Mouse (Mus musculus): ENCODE measurements at regions not wholly inside any gene's neighbourhood (a gene's known extent, or its start where the extent isn't known, plus 50 kb on each side); places are given as distances from the start of the nearest gene placed in this dataset.

DNA sequence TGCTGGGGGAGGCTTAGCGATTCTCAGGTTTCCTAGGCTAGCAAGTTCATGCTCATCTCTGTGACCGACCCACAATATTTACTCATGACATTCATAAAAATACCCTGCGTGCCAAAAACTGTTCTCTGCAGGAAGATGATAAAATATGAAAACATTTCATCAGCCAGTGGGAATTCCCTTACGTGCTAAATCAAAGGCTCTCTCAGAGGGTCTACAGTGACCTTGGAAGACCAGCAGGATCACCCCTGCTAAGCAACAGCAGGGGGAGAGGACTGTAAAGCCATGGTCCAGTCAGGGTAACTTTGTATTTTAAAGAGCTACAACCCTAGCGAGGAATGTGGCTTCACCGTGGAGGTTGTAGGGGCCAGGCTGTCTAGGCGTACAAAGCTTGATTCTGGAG, 120.6 kb downstream of the Cog6 start:
- WGBS (ENCODE audit: insufficient replicate concordance), result 77% methylated on average over 7 of the region's 7 CpGs
- Histone ChIP-seq H3K4me2 (ENCODE audit: low read depth) (no peak overlapping the region), H3K27me3 (ENCODE audit: control insufficient read depth, insufficient read depth, low read length) (no peaks in the 10 kb centered on the region), H3K36me3 (replicated peaks; ENCODE audit: control insufficient read depth, insufficient read depth, low read depth) (no peaks in the 10 kb centered on the region), H3K4me1 (replicated peaks; ENCODE audit: control insufficient read depth in 2 of 2, insufficient read depth in 2 of 2, low read length in 1 of 2) (no peaks in the 10 kb centered on the region), H3K9me3 (ENCODE audit: control insufficient read depth, low read length) (no peaks in the 10 kb centered on the region), H3K4me3 (ENCODE audit: insufficient read depth in 1 of 2, low read depth in 2 of 2, low read length in 2 of 2) (no peak overlapping the region), H3K27ac (no peak overlapping the region), H3K9ac (replicated peaks) (no peak overlapping the region)
- DNase-seq (ENCODE audit: low read depth in 3 of 3, low spot score in 3 of 3) (no peak), ATAC-seq (ENCODE audit: insufficient read depth) (no peak)
- TF ChIP-seq CTCF (IDR thresholded peaks at IDR 0.05; ENCODE audit: low read depth) (no peak), EP300 (IDR thresholded peaks at IDR 0.05; ENCODE audit: low read depth) (no peak)

DNA sequence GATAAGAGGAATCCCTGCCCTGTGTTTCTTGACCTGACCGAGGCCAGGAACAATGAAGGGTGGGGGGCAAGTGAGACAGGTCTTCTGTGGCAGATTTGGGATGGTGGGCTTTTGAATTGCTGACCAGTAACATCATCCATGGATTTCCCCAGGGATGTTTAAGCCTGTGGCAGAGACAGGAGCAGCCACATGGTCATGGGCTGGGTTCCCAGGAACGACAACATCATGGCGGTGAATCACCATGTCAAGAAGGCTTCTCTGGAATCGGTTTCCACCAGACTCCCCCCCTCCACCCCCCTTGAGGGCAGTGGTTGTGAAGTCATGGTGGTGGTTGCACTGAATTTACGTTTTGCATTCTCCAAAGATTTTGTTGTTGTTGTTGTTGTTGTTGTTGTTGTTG, 121.3 kb downstream of the Cog6 start:
- Histone ChIP-seq H3K4me1 (replicated peaks; ENCODE audit: control insufficient read depth in 2 of 2, insufficient read depth in 2 of 2, low read length in 1 of 2) (no peaks in the 10 kb centered on the region), H3K9me3 (ENCODE audit: control insufficient read depth, low read length) (no peaks in the 10 kb centered on the region), H3K9ac (replicated peaks) (no peak overlapping the region), H3K4me2 (ENCODE audit: low read depth) (no peak overlapping the region), H3K36me3 (replicated peaks; ENCODE audit: control insufficient read depth, insufficient read depth, low read depth) (no peaks in the 10 kb centered on the region), H3K27me3 (ENCODE audit: control insufficient read depth, insufficient read depth, low read length) (no peaks in the 10 kb centered on the region), H3K4me3 (ENCODE audit: insufficient read depth in 1 of 2, low read depth in 2 of 2, low read length in 2 of 2) (no peak overlapping the region), H3K27ac (no peak overlapping the region)
- 67% methylated on average over 5 of the region's 5 CpGs for WGBS (ENCODE audit: insufficient replicate concordance)
- no peak for TF ChIP-seq EP300 (IDR thresholded peaks at IDR 0.05; ENCODE audit: low read depth)
- no peak for TF ChIP-seq CTCF (IDR thresholded peaks at IDR 0.05; ENCODE audit: low read depth)
- DNase-seq (ENCODE audit: low read depth in 3 of 3, low spot score in 3 of 3), result no peak
- no peak for ATAC-seq (ENCODE audit: insufficient read depth)

DNA sequence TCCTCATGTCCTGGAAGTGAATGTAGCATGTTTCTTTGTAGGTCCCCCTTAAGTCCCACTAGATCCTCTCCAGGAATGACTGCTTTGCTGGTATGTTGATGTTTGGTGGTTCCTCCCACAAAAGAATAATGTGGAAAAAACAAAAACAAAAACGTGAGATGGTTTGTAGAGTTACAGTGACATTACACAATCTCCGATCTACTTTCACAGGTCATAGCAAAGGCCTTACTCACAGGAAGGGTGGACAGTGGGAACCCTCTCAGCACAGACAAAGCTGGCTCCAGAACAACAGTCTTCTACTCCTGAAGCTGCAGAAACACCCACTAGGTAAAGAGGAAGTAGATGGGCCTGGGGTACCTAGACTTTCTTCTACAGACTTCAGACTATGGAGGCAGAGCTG, 122.2 kb downstream of the Cog6 start:
- no peaks in the 10 kb centered on the region for H3K36me3 ChIP-seq (replicated peaks; ENCODE audit: control insufficient read depth, insufficient read depth, low read depth)
- DNase-seq (ENCODE audit: low read depth in 3 of 3, low spot score in 3 of 3) (no peak), ATAC-seq (ENCODE audit: insufficient read depth) (no peak)
- H3K4me3 ChIP-seq (ENCODE audit: insufficient read depth in 1 of 2, low read depth in 2 of 2, low read length in 2 of 2), result no peak overlapping the region
- WGBS (ENCODE audit: insufficient replicate concordance), result 45% methylated on average over 2 of the region's 2 CpGs
- H3K9me3 ChIP-seq (ENCODE audit: control insufficient read depth, low read length), result no peaks in the 10 kb centered on the region
- H3K27me3 ChIP-seq (ENCODE audit: control insufficient read depth, insufficient read depth, low read length), result no peaks in the 10 kb centered on the region
- TF ChIP-seq CTCF (IDR thresholded peaks at IDR 0.05; ENCODE audit: low read depth) (no peak), EP300 (IDR thresholded peaks at IDR 0.05; ENCODE audit: low read depth) (no peak)
- no peak overlapping the region for H3K9ac ChIP-seq (replicated peaks)
- no peak overlapping the region for H3K4me2 ChIP-seq (ENCODE audit: low read depth)
- H3K4me1 ChIP-seq (replicated peaks; ENCODE audit: control insufficient read depth in 2 of 2, insufficient read depth in 2 of 2, low read length in 1 of 2), result no peaks in the 10 kb centered on the region
- no peak overlapping the region for H3K27ac ChIP-seq

DNA sequence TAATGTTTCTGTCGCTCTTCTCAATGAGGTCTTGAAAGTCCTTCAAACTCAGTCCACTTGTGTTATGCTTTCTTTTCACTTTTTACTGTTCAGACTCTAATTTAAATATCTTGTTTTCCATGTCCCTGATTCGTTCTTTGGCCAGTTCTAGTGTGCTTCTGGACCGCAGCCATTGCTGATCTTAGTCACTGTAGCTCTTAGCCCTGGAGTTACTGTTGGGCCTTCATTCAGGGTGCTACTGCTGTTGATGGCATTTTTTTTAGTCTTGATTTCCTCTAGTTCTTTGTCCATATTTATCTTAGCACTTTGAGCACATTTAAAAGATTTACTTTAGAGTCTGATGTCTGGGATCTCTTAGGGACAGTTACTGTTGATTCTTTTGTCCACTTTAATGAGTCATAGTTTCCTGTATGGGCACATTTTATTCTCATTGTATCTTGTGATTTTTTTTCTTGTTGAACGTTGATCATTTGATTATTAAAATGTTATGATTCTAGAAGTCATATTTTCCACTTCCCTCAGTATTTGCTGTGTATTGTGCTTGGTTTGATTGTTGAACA, 127.8 kb downstream of the Cog6 start:
- Histone ChIP-seq H3K9me3 (ENCODE audit: control insufficient read depth, low read length) (no peaks in the 10 kb centered on the region), H3K27ac (no peak overlapping the region), H3K4me1 (replicated peaks; ENCODE audit: control insufficient read depth in 2 of 2, insufficient read depth in 2 of 2, low read length in 1 of 2) (no peaks in the 10 kb centered on the region), H3K4me3 (ENCODE audit: insufficient read depth in 1 of 2, low read depth in 2 of 2, low read length in 2 of 2) (no peak overlapping the region), H3K27me3 (ENCODE audit: control insufficient read depth, insufficient read depth, low read length) (no peaks in the 10 kb centered on the region), H3K4me2 (ENCODE audit: low read depth) (no peak overlapping the region), H3K36me3 (replicated peaks; ENCODE audit: control insufficient read depth, insufficient read depth, low read depth) (no peaks in the 10 kb centered on the region), H3K9ac (replicated peaks) (no peak overlapping the region)
- TF ChIP-seq EP300 (IDR thresholded peaks at IDR 0.05; ENCODE audit: low read depth) (no peak), CTCF (IDR thresholded peaks at IDR 0.05; ENCODE audit: low read depth) (no peak)
- DNase-seq (ENCODE audit: low read depth in 3 of 3, low spot score in 3 of 3), result no peak
- ATAC-seq (ENCODE audit: insufficient read depth), result no peak
- WGBS (ENCODE audit: insufficient replicate concordance), result 52% methylated on average over 4 of the region's 4 CpGs

DNA sequence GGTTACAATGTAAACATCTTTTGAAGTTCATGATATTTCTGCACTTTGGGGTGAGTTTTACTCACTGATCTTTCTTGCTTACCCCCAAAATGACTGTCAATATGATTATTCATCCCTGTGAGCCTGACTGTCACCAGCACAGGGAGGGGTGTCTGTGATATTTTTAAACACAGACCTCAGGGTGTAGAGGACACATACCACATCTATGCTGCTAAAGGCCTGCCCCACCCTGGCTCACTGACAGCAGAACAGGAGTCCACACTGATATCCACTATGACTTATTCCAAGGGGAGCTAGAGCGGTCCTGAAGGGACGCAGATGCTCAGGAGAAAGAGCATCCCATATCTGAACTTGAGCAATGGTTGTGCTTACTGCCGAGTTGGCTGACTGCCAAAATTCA, 135.1 kb downstream of the Cog6 start:
- Histone ChIP-seq H3K9me3 (ENCODE audit: control insufficient read depth, low read length) (no peaks in the 10 kb centered on the region), H3K4me2 (ENCODE audit: low read depth) (no peak overlapping the region), H3K36me3 (replicated peaks; ENCODE audit: control insufficient read depth, insufficient read depth, low read depth) (no peaks in the 10 kb centered on the region), H3K4me3 (ENCODE audit: insufficient read depth in 1 of 2, low read depth in 2 of 2, low read length in 2 of 2) (no peak overlapping the region), H3K27me3 (ENCODE audit: control insufficient read depth, insufficient read depth, low read length) (no peaks in the 10 kb centered on the region), H3K4me1 (replicated peaks; ENCODE audit: control insufficient read depth in 2 of 2, insufficient read depth in 2 of 2, low read length in 1 of 2) (0 out of 4 replicates have a peak, but pooled peaks cover 0 to 3% of the 10 kb centered on the region in 2 experiments), H3K9ac (replicated peaks) (no peak overlapping the region), H3K27ac (no peak overlapping the region)
- DNase-seq (ENCODE audit: low read depth in 3 of 3, low spot score in 3 of 3), result no peak
- no peak for ATAC-seq (ENCODE audit: insufficient read depth)
- TF ChIP-seq EP300 (IDR thresholded peaks at IDR 0.05; ENCODE audit: low read depth) (no peak), CTCF (IDR thresholded peaks at IDR 0.05; ENCODE audit: low read depth) (no peak)
- 56% methylated on average over 3 of the region's 3 CpGs for WGBS (ENCODE audit: insufficient replicate concordance)
